Mouse (Mus musculus) left cerebral cortex, postnatal 10 days (tissue): ENCODE results near the gene Cenph. TPM values are rescaled to one million over a fixed set of nuclear protein-coding genes. Genes with fewer than 3 reads are reported as not detected.

Experiments
- total RNA-seq, 2 experiments: library from RNA; stranded (reverse); gene quantifications; 2 replicates each; pipeline ENCODE4 v1.2.3; 2021

Gene Cenph
- total RNA-seq, 2 experiments from 2014 or later = 1.8 to 3.1 TPM

Other genes with a start within 250 kb of the Cenph start
- gene Ocln, start 223.2 kb downstream of the Cenph start, total RNA-seq = 1 to 10 TPM; 9.5 to 9.6 TPM
- 1 to 10 TPM; 1.2 to 2.6 TPM for gene Marveld2, start 158.9 kb downstream of the Cenph start, total RNA-seq
- 100 to 1,000 TPM; 110 to 115 TPM for gene Ak6, start 124.9 kb downstream of the Cenph start, total RNA-seq
- gene Rad17, start 124.8 kb downstream of the Cenph start, total RNA-seq = 10 to 100 TPM; 13.0 to 13.3 TPM
- gene Taf9, start 124.3 kb downstream of the Cenph start, total RNA-seq = 10 to 100 TPM; 23.2 to 29.3 TPM
- under 1 TPM; 0.47 to 0.79 TPM for gene Ccdc125, start 106.2 kb downstream of the Cenph start, total RNA-seq
- gene Cdk7, start 45.0 kb downstream of the Cenph start, total RNA-seq = 10 to 100 TPM; 33.6 to 37.3 TPM
- 10 to 100 TPM; 65.3 to 65.6 TPM for gene Mrps36, start 31.2 kb downstream of the Cenph start, total RNA-seq
- gene Ccnb1, start 10.7 kb upstream of the Cenph start, total RNA-seq = 1 to 10 TPM; 3.9 to 6.5 TPM
- 10 to 100 TPM; 40.1 to 42.8 TPM for gene Slc30a5, start 57.5 kb upstream of the Cenph start, total RNA-seq